Mouse (Mus musculus) midbrain, embryonic 11.5 days (tissue): ENCODE data around the gene Simc1. TPM values are rescaled to one million over a fixed set of nuclear protein-coding genes. Genes with fewer than 3 reads are reported as not detected.

Experiments used
- ATAC-seq: fragments of 200-750 bp; cut with Nextera tagmentation; 2 replicates; pipeline ENCODE4 v1.8.0; 2017; ENCODE audit warnings: moderate TSS enrichment, moderate library complexity; ENCODE audit not compliant: low FRiP score
- DNase-seq: peaks from one replicate; pipeline ENCODE4 v3.0.0; 2015; ENCODE audit warnings: low spot score; ENCODE audit errors: missing footprints
- H3K27ac ChIP-seq: fragments of 300-500 bp; sonication (generic); 2 replicates; pipeline ENCODE4 v1.5.1; 2014; ENCODE audit warnings: low read depth, low read length
- H3K27me3 ChIP-seq: fragments of 300-500 bp; sonication (generic); 2 replicates; pipeline ENCODE4 v1.6.1; 2014; ENCODE audit warnings: mild to moderate bottlenecking, low read length, moderate library complexity, mixed read lengths; ENCODE audit not compliant: control insufficient read depth, insufficient read depth
- H3K36me3 ChIP-seq: fragments of 300-500 bp; sonication (generic); 2 replicates; pipeline ENCODE4 v1.6.1; 2014; ENCODE audit warnings: mild to moderate bottlenecking, low read length, moderate library complexity, mixed read lengths; ENCODE audit not compliant: control insufficient read depth, insufficient read depth
- H3K4me1 ChIP-seq: fragments of 300-500 bp; sonication (generic); 2 replicates; pipeline ENCODE4 v1.6.1; 2014; ENCODE audit warnings: low read length; ENCODE audit not compliant: control insufficient read depth, insufficient read depth
- H3K4me2 ChIP-seq: fragments of 300-500 bp; sonication (generic); 2 replicates; pipeline ENCODE4 v1.6.1; 2014; ENCODE audit warnings: mild to moderate bottlenecking, moderate library complexity
- H3K4me3 ChIP-seq: fragments of 300-500 bp; sonication (generic); 2 replicates; pipeline ENCODE4 v1.5.1; 2014; ENCODE audit warnings: low read depth, low read length
- H3K9ac ChIP-seq: fragments of 300-500 bp; sonication (generic); 2 replicates; pipeline ENCODE4 v1.6.1; 2014; ENCODE audit warnings: low read length
- H3K9me3 ChIP-seq: fragments of 300-500 bp; sonication (generic); 2 replicates; pipeline ENCODE4 v1.6.1; 2016; ENCODE audit warnings: low read length; ENCODE audit not compliant: control insufficient read depth
- WGBS: fragments of 180-500 bp; shearing (Covaris S2); extraction: QIAGEN DNeasy Blood & Tissue Kit; methylation state at CpG from one replicate; pipeline ENCODE4 v1.1.7; 2014; 5-methylcytosine and 5-hydroxymethylcytosine counted together
- polyA plus RNA-seq: library from polyadenylated mRNA; unstranded; fragments of >200 nt; fragmentation: Nextera tagmentation; extraction: Ambion mirVana; gene quantifications from 2 replicates; pipeline ENCODE4 v1.2.1, GENCODE M21; 2014

The Simc1 gene
- polyA plus RNA-seq, 1 experiment from 2014 or later = 14.1 TPM

DNA sequence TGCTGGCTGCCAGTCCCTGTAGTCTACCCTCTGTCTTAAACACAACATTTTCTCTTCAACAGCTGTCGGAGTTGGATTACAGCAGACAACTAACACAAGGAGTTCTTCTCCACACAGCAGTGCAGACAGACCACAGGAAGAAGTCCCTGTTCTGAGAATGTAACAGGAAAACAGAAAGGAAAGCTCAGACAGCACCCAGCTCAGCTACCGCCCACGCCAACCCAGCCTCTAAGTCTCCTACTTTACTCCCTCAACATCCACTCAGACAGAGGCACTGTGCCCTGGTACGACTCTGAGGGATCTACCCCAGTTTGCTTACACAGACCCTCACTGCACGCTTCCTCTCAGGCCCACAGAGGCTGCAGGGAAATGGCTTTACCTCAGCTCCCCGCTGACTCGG is 57.0 kb downstream of the Simc1 start:
- Histone ChIP-seq H3K27me3 (no peaks in the 10 kb centered on the region), H3K4me1 (peaks cover 8% of the 10 kb centered on the region), H3K36me3 (peaks cover 35% of the 10 kb centered on the region), H3K27ac (no peak overlapping the region), H3K4me2 (no peak overlapping the region), H3K9ac (no peak overlapping the region), H3K9me3 (no peaks in the 10 kb centered on the region), H3K4me3 (no peak overlapping the region)
- no peak for DNase-seq
- ATAC-seq = no peak
- WGBS = 97% methylated on average over 7 of the region's 7 CpGs

DNA sequence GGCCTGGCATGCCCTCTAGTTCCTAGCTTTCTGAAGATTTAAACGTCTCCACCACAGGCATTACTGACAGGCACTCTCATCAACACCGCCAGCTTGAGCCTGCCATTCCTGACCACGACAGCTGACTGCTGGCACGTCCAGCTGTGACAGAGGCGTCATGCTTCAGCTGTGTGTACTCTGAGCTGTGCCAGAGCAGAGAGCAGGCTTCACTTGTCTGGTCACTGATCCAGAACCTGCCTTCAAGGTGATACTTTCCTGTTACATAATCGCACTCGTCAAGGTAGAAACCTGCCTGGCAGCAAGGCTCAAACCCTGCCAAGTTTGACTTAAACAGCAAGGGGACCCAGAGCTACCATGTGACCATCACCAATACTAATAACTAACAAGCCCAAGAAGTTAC is 59.0 kb downstream of the Simc1 start:
- no peak overlapping the region for H3K27ac ChIP-seq
- no peak overlapping the region for H3K9ac ChIP-seq
- peaks cover 10% of the 10 kb centered on the region for H3K4me1 ChIP-seq
- H3K36me3 ChIP-seq = peaks cover 24% of the 10 kb centered on the region
- no peak overlapping the region for H3K4me3 ChIP-seq
- H3K9me3 ChIP-seq = no peaks in the 10 kb centered on the region
- no peaks in the 10 kb centered on the region for H3K27me3 ChIP-seq
- 85% methylated on average over 7 of the region's 7 CpGs for WGBS
- no peak for ATAC-seq
- H3K4me2 ChIP-seq = no peak overlapping the region
- no peak for DNase-seq

DNA sequence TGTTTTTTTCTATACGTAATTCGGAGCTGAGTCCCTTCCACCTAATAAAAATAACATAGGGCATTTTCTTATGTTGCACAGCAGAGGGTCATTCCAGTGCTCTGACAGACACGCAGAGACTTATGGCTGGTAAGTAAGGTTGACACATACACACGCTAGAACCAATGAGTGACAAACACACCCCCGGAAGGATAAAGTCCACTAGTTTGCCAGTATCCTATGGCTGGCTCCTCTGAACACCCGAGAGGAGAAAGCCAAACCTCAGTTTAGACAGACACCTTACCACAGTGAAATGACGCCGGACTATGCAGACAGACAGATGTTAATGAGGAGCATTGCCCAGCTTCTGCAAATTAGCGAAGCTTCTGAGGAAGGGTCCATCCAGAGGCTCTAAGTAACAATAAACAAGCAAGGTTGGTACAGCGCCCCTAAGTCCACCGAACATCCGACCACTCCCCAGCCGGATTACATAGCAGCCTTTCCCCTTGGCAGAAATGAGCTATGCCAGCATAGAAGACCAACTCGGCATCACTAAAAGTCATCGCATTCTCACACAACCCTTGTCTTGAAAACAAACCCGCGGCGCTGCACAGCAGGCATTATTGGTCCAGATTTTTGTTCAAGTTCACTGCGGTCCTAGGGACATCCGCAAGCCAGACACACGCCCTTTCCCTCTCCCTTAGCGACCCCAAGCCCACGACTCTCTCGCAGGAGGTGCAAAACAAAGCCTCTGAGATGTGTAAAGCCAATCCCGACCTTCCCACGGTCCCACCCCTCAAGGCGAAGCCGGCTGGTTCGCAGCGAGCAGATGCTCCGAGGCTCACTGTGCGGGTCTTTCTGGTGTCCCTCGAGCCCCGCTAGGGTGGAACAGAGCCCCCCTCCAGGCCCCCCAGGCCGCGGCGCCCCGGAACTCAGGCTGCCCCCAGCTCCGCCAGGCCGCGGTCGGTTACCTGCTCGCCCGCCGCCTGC is 60.9 kb downstream of the Simc1 start:
- Histone ChIP-seq H3K4me1 (peaks cover 10% of the 10 kb centered on the region), H3K9me3 (no peaks in the 10 kb centered on the region), H3K27me3 (no peaks in the 10 kb centered on the region), H3K27ac (peak overlapping the region; percentile 53), H3K36me3 (peaks cover 10% of the 10 kb centered on the region), H3K9ac (peak overlapping the region; percentile 98), H3K4me2 (peak overlapping the region; percentile 81), H3K4me3 (peak overlapping the region; percentile 92)
- DNase-seq = peak; percentile 93
- peak; percentile 80; the same call in 1 of the 2 replicates for ATAC-seq
- 14% methylated on average over 42 of the region's 45 CpGs for WGBS

DNA sequence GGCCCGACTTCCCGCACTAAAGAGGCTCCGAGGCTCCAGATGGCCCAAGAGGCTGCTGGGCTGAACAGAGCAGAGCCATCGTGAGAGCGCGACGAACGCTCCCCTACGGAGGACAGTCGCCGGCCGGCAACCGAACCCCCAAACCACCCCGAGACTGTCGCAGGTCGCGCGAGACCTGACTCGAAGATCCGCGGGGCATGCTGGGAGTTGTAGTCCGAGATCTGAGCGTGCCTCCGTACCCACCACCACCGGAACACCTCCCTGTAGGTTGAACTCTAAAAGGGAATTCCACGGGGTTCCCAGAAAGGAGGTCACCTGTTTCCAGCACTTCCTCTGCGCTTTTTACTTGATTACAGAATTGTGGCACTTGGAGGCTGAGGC is 61.6 kb downstream of the Simc1 start, which contains the start of gene 4833439L19Rik:
Gene 4833439L19Rik, minus strand, starts transcription at position 235 of the 381 bp plus-strand sequence.
- H3K4me3 ChIP-seq = peak within 1 kb of the TSS; percentile 92
- no peaks in the 10 kb centered on the region for H3K9me3 ChIP-seq
- peak within 1 kb of the TSS; percentile 53 for H3K27ac ChIP-seq
- peak; percentile 95 for ATAC-seq
- H3K9ac ChIP-seq = peak within 1 kb of the TSS; percentile 98
- H3K36me3 ChIP-seq = peaks cover 3% of the 10 kb centered on the region
- H3K4me2 ChIP-seq = peak within 1 kb of the TSS; percentile 81
- peaks cover 10% of the 10 kb centered on the region for H3K4me1 ChIP-seq
- DNase-seq = peak; percentile 99
- H3K27me3 ChIP-seq = no peaks in the 10 kb centered on the region
- WGBS = under 1% methylated on average over 24 of the region's 27 CpGs

DNA sequence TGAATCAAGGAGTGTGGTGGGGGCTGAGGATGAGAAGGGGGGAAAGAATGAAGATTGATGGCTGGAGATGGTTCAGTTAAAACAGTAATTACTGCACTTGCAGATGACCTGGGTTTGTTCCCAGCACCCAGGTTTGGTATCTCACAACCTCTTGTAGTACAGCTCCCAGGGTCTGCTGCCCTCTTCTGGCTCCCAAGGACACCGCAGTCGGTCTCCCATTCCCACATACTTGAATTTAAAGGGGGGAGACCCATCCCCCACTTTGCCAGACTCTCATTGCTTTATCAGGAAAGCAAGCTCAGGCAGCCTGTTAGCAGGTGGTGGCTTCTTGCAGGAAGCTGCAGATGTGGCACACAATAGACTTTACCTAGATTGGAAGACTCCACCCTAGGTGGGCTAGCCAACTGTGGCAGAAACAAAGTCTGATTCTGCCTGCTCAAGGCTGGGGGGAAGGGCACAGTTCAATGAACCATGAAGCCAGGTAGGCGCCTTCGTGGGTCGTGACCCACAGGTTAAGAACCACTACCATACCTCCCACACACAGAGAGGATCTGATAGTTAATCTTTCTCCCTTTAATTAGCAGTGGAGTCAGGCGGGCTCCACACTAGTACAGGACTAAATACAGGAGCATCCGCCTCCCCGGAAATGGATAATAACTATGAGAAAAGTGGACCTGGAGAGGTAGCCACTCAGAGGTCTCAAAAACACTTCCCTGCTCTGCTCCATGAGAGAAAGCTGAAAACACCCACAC is 62.2 kb downstream of the Simc1 start:
- no peaks in the 10 kb centered on the region for H3K9me3 ChIP-seq
- H3K27ac ChIP-seq = no peak overlapping the region
- 38% methylated on average over 8 of the region's 8 CpGs for WGBS
- H3K27me3 ChIP-seq = no peaks in the 10 kb centered on the region
- H3K9ac ChIP-seq = peak overlapping the region; percentile 98; the same call in 1 of the 2 replicates
- ATAC-seq (peak; percentile 70; the same call in 1 of the 2 replicates), DNase-seq (peak; percentile 78)
- peaks cover 10% of the 10 kb centered on the region for H3K4me1 ChIP-seq
- H3K36me3 ChIP-seq = peaks cover 3% of the 10 kb centered on the region
- peak overlapping the region; percentile 52 for H3K4me2 ChIP-seq
- peak overlapping the region; percentile 92 for H3K4me3 ChIP-seq

DNA sequence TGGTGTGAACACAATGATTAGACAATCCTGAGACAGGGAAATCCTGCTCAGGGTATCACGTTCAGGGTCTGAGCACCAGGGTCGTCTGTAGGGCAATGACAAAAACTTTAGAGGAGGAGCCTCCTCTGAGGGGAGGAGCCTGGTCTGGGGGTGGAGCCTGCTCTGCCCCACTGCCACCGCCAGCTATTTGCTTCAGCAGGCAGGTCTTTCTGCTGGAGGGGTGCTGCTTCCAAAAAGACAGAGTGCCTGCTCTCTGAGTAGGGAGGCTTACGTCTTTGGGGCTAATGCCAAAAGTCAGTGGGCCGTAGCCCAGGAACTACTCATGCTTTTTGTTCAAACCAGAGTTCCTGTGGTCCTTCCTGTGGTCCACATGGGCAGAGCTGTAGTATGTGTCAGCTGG is 64.8 kb downstream of the Simc1 start:
- Histone ChIP-seq H3K27me3 (no peaks in the 10 kb centered on the region), H3K36me3 (no peaks in the 10 kb centered on the region), H3K4me1 (peaks cover 10% of the 10 kb centered on the region), H3K4me2 (no peak overlapping the region), H3K27ac (no peak overlapping the region), H3K4me3 (no peak overlapping the region), H3K9me3 (no peaks in the 10 kb centered on the region), H3K9ac (no peak overlapping the region)
- 48% methylated on average over 5 of the region's 5 CpGs for WGBS
- no peak for DNase-seq
- no peak for ATAC-seq

DNA sequence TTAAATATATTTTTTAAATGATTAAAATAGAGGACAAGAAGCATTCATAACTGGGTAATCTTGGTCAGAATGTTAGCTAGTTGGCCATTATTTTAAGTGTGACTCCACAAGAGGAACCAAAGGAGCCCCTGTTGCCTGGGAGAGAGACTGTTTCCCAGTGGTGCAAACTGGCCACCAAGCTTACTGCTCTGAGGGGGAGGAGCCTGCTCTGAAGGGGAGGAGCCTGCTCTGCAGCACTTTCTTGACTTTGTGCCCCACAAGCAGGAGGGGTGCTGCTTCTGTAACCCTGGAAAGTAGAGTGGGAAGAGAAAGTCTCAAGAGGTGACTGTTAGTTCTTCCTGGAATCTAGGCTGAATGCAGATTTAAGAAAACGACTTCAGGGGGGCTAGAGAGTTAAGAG is 65.7 kb downstream of the Simc1 start:
- 50% methylated on average over 1 of the region's 1 CpGs for WGBS
- no peak for ATAC-seq

DNA sequence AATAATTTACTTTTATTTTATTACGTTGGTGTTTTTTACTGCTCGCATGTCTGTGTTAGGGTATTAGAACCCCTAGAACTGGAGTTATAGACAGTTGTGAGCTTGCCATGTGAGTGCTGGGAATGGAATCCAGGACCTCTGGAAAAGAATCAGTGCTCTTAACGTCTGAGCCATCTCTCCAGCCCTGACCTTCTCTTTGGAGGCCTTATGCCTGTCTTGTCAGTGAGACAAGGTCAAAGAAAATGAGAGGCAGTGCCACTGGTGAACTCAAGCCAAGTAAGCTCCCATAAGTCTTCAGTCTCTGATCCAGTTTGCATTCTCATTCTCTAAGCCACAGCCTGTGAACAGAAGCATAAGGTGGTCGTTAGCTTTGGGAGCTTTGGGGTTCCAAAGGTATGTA is 67.2 kb downstream of the Simc1 start:
- Histone ChIP-seq H3K4me3 (no peak overlapping the region), H3K9me3 (no peaks in the 10 kb centered on the region), H3K4me1 (peaks cover 5% of the 10 kb centered on the region), H3K27ac (no peak overlapping the region), H3K36me3 (no peaks in the 10 kb centered on the region), H3K4me2 (no peak overlapping the region), H3K27me3 (no peaks in the 10 kb centered on the region), H3K9ac (no peak overlapping the region)
- WGBS = 75% methylated on average over 4 of the region's 4 CpGs
- no peak for ATAC-seq
- DNase-seq = no peak

More for the DNA sequence above, 65.7 kb downstream of the Simc1 start:
- no peak for DNase-seq
- Histone ChIP-seq H3K9ac (no peak overlapping the region), H3K9me3 (no peaks in the 10 kb centered on the region), H3K4me1 (peaks cover 5% of the 10 kb centered on the region), H3K4me3 (no peak overlapping the region), H3K27me3 (no peaks in the 10 kb centered on the region), H3K27ac (no peak overlapping the region), H3K36me3 (no peaks in the 10 kb centered on the region), H3K4me2 (no peak overlapping the region)

DNA sequence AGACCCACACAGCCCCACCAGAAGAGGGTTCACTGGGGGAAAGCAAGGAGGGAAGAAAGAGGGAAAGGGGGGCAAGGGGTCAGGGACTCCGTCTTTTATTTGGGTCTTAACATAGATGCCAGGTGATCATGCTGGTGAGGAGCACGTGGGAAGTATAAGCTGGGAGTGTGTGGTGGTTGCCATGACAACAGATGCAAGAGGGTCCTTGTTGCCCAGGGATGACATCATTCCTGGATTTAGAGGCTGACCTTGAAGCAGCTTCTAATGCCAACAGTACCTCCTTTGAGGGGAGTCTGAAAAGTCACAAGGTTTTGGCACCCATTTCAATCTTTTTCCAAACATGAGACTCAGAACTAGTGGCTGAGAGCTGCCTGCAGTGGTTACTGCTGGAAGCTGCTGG is 68.1 kb downstream of the Simc1 start:
- Histone ChIP-seq H3K36me3 (no peaks in the 10 kb centered on the region), H3K27ac (no peak overlapping the region), H3K4me2 (no peak overlapping the region), H3K4me1 (peaks cover 8% of the 10 kb centered on the region), H3K4me3 (no peak overlapping the region), H3K27me3 (no peaks in the 10 kb centered on the region), H3K9ac (no peak overlapping the region), H3K9me3 (no peaks in the 10 kb centered on the region)
- 31% methylated on average over 2 of the region's 2 CpGs for WGBS
- no peak for ATAC-seq
- DNase-seq = no peak
